Mouse (Mus musculus): ENCODE measurements around the gene Slc44a5. TPM values are rescaled to one million over a fixed set of nuclear protein-coding genes. Genes with fewer than 3 reads are reported as not detected.

The Slc44a5 gene
- polyA plus RNA-seq, 1 experiment from 2014 or later: 15.5 TPM

GRCm38 (mm10) chr3:153980611-153981010 is 7.4 kb downstream of the Slc44a5 start:
- 37% methylated on average over 2 of the region's 2 CpGs for WGBS
- Histone ChIP-seq H3K9ac (replicated peaks; ENCODE audit: low read length) (no peak overlapping the region), H3K27me3 (ENCODE audit: control insufficient read depth, insufficient read depth, low read length) (no peaks in the 10 kb centered on the region), H3K36me3 (ENCODE audit: control insufficient read depth, insufficient read depth, low read length) (no peaks in the 10 kb centered on the region), H3K4me3 (replicated peaks; ENCODE audit: low read depth, low read length) (no peak overlapping the region), H3K4me2 (ENCODE audit: low read length) (no peak overlapping the region), H3K27ac (replicated peaks; ENCODE audit: low read depth, low read length) (no peak overlapping the region), H3K9me3 (ENCODE audit: control insufficient read depth, low read length) (no peaks in the 10 kb centered on the region), H3K4me1 (ENCODE audit: control insufficient read depth, insufficient read depth, low read length) (no peaks in the 10 kb centered on the region; the same call in 1 of the 2 replicates)
- DNase-seq (no peak), ATAC-seq (ENCODE audit: low FRiP score, low TSS enrichment) (no peak)

GRCm38 (mm10) chr3:153984428-153985340 is 11.4 kb downstream of the Slc44a5 start:
- no peak overlapping the region for H3K4me3 ChIP-seq (replicated peaks; ENCODE audit: low read depth, low read length)
- no peaks in the 10 kb centered on the region for H3K4me1 ChIP-seq (ENCODE audit: control insufficient read depth, insufficient read depth, low read length)
- 53% methylated on average over 10 of the region's 10 CpGs for WGBS
- H3K4me2 ChIP-seq (ENCODE audit: low read length): no peak overlapping the region
- ATAC-seq (ENCODE audit: low FRiP score, low TSS enrichment) (no peak), DNase-seq (peak; percentile 77)
- no peaks in the 10 kb centered on the region for H3K36me3 ChIP-seq (ENCODE audit: control insufficient read depth, insufficient read depth, low read length)
- H3K27me3 ChIP-seq (ENCODE audit: control insufficient read depth, insufficient read depth, low read length): no peaks in the 10 kb centered on the region
- H3K9ac ChIP-seq (replicated peaks; ENCODE audit: low read length): no peak overlapping the region
- no peaks in the 10 kb centered on the region for H3K9me3 ChIP-seq (ENCODE audit: control insufficient read depth, low read length)
- H3K27ac ChIP-seq (replicated peaks; ENCODE audit: low read depth, low read length): no peak overlapping the region

DNA sequence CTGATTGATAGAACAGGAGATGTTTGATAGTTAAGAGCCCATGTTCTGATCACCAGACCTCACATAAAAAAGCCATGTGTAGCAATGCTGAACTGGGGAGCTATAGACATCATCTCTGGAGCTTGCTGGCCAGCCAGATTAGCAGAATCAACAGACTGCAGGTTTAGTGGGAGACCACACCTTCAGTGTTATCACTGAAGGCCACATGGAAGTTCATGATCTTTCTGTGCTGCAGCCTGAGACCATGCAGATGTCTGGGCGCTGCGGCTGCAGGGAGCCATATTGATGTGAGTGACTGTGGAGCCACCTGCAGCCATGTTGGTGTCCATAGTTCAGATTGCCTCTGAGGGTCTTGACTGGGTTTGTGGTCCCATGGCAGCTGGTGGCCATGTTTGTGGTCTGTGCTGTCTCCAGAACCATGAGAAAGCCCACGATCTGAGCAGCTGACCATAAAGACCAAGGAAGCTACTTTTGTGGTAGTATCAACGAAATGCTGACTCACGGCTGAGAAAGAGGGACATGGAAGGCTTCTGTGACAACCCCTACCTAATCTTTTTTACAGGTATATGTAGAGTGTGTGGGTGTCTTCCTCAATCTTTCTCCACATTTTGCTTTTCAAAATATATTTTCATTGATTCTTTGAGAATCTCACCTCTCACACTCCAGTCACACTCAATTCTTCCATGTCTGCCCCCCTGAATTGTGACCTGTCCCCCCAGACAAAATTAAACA is 26.7 kb downstream of the Slc44a5 start:
- Histone ChIP-seq H3K4me1 (ENCODE audit: control insufficient read depth, insufficient read depth, low read length) (no peaks in the 10 kb centered on the region), H3K9me3 (ENCODE audit: control insufficient read depth, low read length) (no peaks in the 10 kb centered on the region), H3K36me3 (ENCODE audit: control insufficient read depth, insufficient read depth, low read length) (no peaks in the 10 kb centered on the region), H3K4me2 (ENCODE audit: low read length) (no peak overlapping the region), H3K27me3 (ENCODE audit: control insufficient read depth, insufficient read depth, low read length) (no peaks in the 10 kb centered on the region), H3K27ac (replicated peaks; ENCODE audit: low read depth, low read length) (no peak overlapping the region), H3K9ac (replicated peaks; ENCODE audit: low read length) (no peak overlapping the region), H3K4me3 (replicated peaks; ENCODE audit: low read depth, low read length) (no peak overlapping the region)
- ATAC-seq (ENCODE audit: low FRiP score, low TSS enrichment) (no peak), DNase-seq (no peak)
- WGBS: 97% methylated on average over 5 of the region's 5 CpGs

- ATAC-seq (ENCODE audit: low FRiP score, low TSS enrichment) (no peak), DNase-seq (no peak)
- H3K9me3 ChIP-seq (ENCODE audit: control insufficient read depth, low read length): no peaks in the 10 kb centered on the region
- no peak overlapping the region for H3K4me3 ChIP-seq (replicated peaks; ENCODE audit: low read depth, low read length)
- 82% methylated on average over 5 of the region's 5 CpGs for WGBS
- no peak overlapping the region for H3K9ac ChIP-seq (replicated peaks; ENCODE audit: low read length)
- H3K27ac ChIP-seq (replicated peaks; ENCODE audit: low read depth, low read length): no peak overlapping the region
- H3K27me3 ChIP-seq (ENCODE audit: control insufficient read depth, insufficient read depth, low read length): no peaks in the 10 kb centered on the region
- no peak overlapping the region for H3K4me2 ChIP-seq (ENCODE audit: low read length)
- H3K4me1 ChIP-seq (ENCODE audit: control insufficient read depth, insufficient read depth, low read length): no peaks in the 10 kb centered on the region
- H3K36me3 ChIP-seq (ENCODE audit: control insufficient read depth, insufficient read depth, low read length): no peaks in the 10 kb centered on the region
These were observed 28.1 kb downstream of the Slc44a5 start for GRCm38 (mm10) chr3:154001348-154001747.

- no peak overlapping the region for H3K4me3 ChIP-seq (replicated peaks; ENCODE audit: low read depth, low read length)
These were observed 73.6 kb downstream of the Slc44a5 start for GRCm38 (mm10) chr3:154046876-154047275.

DNA sequence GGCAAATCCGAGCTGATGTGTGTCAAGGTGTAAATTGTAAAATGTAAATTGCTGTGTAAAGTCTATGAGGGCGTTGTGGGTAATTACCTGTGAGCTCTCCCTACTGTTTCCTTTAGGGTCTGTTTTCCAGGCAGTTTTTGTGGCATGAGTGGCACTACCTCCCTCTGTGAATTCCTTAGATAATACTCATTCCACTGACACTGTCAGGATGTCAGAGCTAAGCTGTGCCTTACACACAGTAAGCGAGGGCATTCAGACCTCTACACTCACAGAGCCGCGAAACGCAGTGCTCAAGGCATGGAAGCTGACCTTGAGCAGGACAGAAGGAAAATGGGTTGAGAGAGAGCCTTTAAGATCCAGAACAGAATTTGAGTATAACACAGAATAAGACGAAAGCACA is 80.1 kb downstream of the Slc44a5 start:
- H3K4me2 ChIP-seq (ENCODE audit: low read length): no peak overlapping the region
- no peak for DNase-seq
- ATAC-seq (ENCODE audit: low FRiP score, low TSS enrichment): no peak
- no peak overlapping the region for H3K27ac ChIP-seq (replicated peaks; ENCODE audit: low read depth, low read length)
- H3K9me3 ChIP-seq (ENCODE audit: control insufficient read depth, low read length): no peaks in the 10 kb centered on the region
- H3K4me1 ChIP-seq (ENCODE audit: control insufficient read depth, insufficient read depth, low read length): no peaks in the 10 kb centered on the region
- no peak overlapping the region for H3K4me3 ChIP-seq (replicated peaks; ENCODE audit: low read depth, low read length)
- no peak overlapping the region for H3K9ac ChIP-seq (replicated peaks; ENCODE audit: low read length)
- H3K36me3 ChIP-seq (ENCODE audit: control insufficient read depth, insufficient read depth, low read length): no peaks in the 10 kb centered on the region
- no peaks in the 10 kb centered on the region for H3K27me3 ChIP-seq (ENCODE audit: control insufficient read depth, insufficient read depth, low read length)
- WGBS: 75% methylated on average over 7 of the region's 7 CpGs

More at GRCm38 (mm10) chr3:154046876-154047275, 73.6 kb downstream of the Slc44a5 start:
- H3K27ac ChIP-seq (replicated peaks; ENCODE audit: low read depth, low read length): no peak overlapping the region
- no peak overlapping the region for H3K9ac ChIP-seq (replicated peaks; ENCODE audit: low read length)
- H3K27me3 ChIP-seq (ENCODE audit: control insufficient read depth, insufficient read depth, low read length): no peaks in the 10 kb centered on the region
- WGBS: 94% methylated on average over 4 of the region's 4 CpGs
- H3K9me3 ChIP-seq (ENCODE audit: control insufficient read depth, low read length): no peaks in the 10 kb centered on the region
- no peaks in the 10 kb centered on the region for H3K36me3 ChIP-seq (ENCODE audit: control insufficient read depth, insufficient read depth, low read length)
- ATAC-seq (ENCODE audit: low FRiP score, low TSS enrichment) (no peak), DNase-seq (no peak)
- no peak overlapping the region for H3K4me2 ChIP-seq (ENCODE audit: low read length)
- no peaks in the 10 kb centered on the region for H3K4me1 ChIP-seq (ENCODE audit: control insufficient read depth, insufficient read depth, low read length)

- DNase-seq: no peak
- no peak overlapping the region for H3K27ac ChIP-seq (replicated peaks; ENCODE audit: low read depth, low read length)
- no peaks in the 10 kb centered on the region for H3K4me1 ChIP-seq (ENCODE audit: control insufficient read depth, insufficient read depth, low read length)
- 89% methylated on average over 2 of the region's 2 CpGs for WGBS
- H3K36me3 ChIP-seq (ENCODE audit: control insufficient read depth, insufficient read depth, low read length): no peaks in the 10 kb centered on the region
- no peak overlapping the region for H3K9ac ChIP-seq (replicated peaks; ENCODE audit: low read length)
- no peaks in the 10 kb centered on the region for H3K27me3 ChIP-seq (ENCODE audit: control insufficient read depth, insufficient read depth, low read length)
- H3K4me2 ChIP-seq (ENCODE audit: low read length): no peak overlapping the region
- no peak overlapping the region for H3K4me3 ChIP-seq (replicated peaks; ENCODE audit: low read depth, low read length)
- ATAC-seq (ENCODE audit: low FRiP score, low TSS enrichment): no peak
- H3K9me3 ChIP-seq (ENCODE audit: control insufficient read depth, low read length): no peaks in the 10 kb centered on the region
These were observed 84.2 kb downstream of the Slc44a5 start for GRCm38 (mm10) chr3:154057464-154057863.

DNA sequence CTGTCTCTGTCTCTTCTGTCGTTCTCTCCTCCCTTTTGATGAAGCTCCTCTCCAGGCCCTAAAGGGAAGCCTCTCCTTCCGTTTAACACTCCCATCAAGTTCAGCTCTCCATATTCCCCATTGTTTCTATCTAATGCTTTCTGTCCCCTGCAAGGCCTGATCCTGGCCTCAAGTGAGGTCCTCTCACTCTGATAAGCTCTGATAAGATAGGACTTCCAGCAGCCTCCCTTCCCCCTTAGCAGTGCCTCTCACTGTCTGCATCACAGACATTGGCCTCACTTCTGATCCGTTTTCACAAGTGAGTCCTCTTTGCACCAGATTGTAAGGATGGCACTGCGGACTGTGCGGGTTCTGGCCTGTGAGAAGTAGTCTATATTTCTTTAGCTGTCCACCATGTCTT is 85.0 kb downstream of the Slc44a5 start:
- H3K9ac ChIP-seq (replicated peaks; ENCODE audit: low read length): no peak overlapping the region
- 91% methylated on average over 5 of the region's 5 CpGs for WGBS

More for the DNA sequence above, 85.0 kb downstream of the Slc44a5 start:
- H3K27me3 ChIP-seq (ENCODE audit: control insufficient read depth, insufficient read depth, low read length): no peaks in the 10 kb centered on the region
- no peaks in the 10 kb centered on the region for H3K9me3 ChIP-seq (ENCODE audit: control insufficient read depth, low read length)
- H3K4me3 ChIP-seq (replicated peaks; ENCODE audit: low read depth, low read length): no peak overlapping the region
- H3K27ac ChIP-seq (replicated peaks; ENCODE audit: low read depth, low read length): no peak overlapping the region
- no peak for ATAC-seq (ENCODE audit: low FRiP score, low TSS enrichment)
- no peaks in the 10 kb centered on the region for H3K36me3 ChIP-seq (ENCODE audit: control insufficient read depth, insufficient read depth, low read length)
- no peaks in the 10 kb centered on the region for H3K4me1 ChIP-seq (ENCODE audit: control insufficient read depth, insufficient read depth, low read length)
- no peak for DNase-seq
- H3K4me2 ChIP-seq (ENCODE audit: low read length): no peak overlapping the region

Measured in midbrain, embryonic 14.5 days (tissue).